Mouse (Mus musculus) cerebellum, postnatal 10 days (tissue): ENCODE data around the gene Slc50a1.

ENCODE experiments used
- DNase-seq, 2 experiments: peaks; one replicate each; pipeline ENCODE4 v3.0.0; 2021; ENCODE audit warnings: mixed read lengths in 2 of 2

Slc50a1 gene

GRCm38 (mm10) chr3:89260211-89260610, 10.2 kb downstream of the Slc50a1 start:
- no peak for DNase-seq

DNA sequence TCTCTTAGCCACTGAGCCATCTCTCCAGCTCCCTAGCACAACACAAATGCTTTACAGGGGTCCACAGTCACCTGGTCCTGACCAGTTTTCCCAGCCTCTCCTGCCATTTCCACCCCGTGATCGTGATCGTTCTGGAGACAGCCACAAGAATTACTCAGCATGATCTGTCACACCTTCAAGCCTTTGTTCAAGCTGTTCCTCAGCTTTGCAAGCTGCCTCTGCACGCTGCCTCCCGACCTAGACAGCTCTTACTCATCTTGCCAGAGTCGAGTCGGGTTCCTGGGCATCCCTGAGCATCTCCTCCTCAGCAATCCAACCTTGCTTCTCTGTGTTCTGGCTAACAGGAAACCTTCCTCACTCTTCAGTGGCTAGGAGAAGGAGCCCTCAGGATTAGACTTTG, 11.3 kb downstream of the Slc50a1 start, which contains the start of gene Dpm3:
Gene Dpm3, plus strand, starts transcription at position 283 of the 400 bp plus-strand sequence.
- DNase-seq = no peak

DNA sequence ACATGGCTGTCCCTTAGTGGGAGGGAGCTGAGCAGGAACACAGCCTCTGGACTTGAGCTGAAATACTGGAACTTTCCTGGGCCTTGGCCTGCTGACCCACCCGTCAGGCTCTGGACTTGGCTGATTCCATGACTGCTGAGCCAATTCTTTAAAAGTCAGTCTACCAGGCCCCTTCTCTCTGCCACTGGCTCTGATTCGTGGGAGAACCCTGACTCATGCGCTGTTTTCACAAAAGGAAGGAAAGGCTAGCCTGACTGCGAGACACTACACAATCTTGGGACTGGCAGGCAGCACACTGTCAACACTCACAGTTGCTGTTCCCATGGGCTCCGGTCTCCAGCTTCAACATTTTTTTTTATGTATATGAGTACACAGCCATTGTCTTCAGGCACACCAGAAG, 14.2 kb downstream of the Slc50a1 start:
- no peak for DNase-seq

DNA sequence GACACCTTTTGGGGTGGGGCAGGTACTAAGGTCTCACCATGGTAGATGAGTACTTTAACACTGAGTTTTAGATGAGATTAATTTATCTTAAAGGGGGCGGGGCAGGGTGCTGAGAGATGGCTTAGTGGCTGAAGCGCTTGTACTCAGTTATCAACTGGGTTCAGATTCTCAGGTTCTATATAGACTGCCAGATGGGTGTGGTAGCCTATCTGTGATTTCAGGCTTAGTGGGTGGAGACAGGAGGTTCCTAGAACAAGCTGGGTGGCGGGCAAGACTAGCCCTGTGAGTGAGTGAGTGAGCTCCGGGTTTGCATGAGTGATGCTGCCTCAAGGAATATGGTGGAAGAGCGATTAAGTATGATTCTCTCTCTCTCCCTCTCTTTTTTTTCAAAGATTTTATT, 15.4 kb downstream of the Slc50a1 start:
- DNase-seq = no peak

GRCm38 (mm10) chr3:89251365-89251895, 18.9 kb downstream of the Slc50a1 start:
- peak in 1 of 2 experiments; percentile 37 for DNase-seq

- DNase-seq = peak; percentile 83 to 88
These were observed 19.8 kb downstream of the Slc50a1 start for GRCm38 (mm10) chr3:89250435-89251040.

- no peak for DNase-seq
These were observed 22.9 kb downstream of the Slc50a1 start for GRCm38 (mm10) chr3:89247466-89247865.

DNA sequence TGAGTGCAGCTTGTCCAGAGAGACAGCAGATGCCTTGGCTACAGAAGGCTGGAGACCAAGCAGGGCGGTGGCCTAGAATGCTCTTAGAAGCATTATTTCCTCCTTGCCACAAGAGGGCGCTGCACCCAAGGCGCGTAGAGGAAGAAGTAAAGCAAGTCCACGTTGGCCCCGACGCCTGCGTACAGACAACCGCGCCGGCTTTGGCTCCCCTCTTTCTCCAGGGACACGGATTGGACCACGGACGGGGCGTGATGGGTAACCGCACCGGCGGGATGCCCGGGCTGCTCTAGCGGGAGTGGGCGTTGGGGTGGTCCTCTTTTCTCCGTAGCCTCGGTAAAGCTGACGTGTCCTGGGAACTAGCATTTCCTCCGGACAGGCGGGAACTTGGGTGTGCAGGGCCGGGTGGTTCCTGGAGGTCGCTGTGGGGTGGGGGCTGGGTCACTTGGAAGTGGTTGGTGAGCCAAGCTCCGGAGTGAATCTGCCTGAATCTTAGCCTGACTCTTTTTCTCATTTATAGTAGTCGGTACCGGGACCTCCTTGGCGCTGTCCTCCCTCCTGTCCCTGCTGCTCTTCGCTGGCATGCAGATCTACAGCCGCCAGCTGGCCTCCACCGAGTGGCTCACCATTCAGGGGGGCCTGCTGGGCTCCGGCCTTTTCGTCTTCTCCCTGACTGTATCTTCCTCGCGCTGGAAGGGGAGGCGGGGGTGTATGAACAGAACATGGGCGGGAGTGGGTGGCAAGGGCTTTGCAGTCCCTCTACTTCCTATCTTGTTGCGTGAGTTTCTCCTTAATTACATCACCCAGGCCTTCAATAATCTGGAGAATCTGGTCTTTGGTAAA, 23.9 kb downstream of the Slc50a1 start, which contains the start of gene Trim46:
Gene Trim46, minus strand, starts transcription at position 49 of the 840 bp plus-strand sequence.
- DNase-seq = peak; percentile 97

DNA sequence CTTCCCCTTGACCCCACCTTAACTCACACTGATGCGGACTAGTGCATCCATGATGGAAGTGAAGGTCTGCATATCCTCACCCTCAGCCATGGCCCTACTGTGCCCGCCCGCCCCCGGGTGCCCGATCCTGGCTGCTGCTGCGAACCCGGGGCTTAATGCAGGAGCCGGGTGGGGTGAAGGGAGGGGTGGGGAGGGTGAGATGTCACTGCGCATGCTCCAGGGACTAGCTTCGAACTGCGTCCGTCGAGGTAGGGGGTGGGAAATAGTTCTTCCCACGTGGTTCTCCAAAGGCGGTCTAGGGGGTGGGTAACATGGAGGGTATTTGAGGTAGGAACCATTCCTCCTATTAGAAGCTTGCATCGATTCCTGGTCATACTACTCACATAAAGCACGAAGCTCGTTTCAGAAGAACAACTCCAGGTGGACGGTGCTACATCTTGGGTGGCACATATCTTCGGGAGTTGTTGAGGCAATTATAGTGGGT, 24.6 kb downstream of the Slc50a1 start, which contains the start of gene Krtcap2:
Gene Krtcap2, plus strand, starts transcription at position 279 of the 484 bp plus-strand sequence.
- peak; percentile 89 to 90 for DNase-seq

DNA sequence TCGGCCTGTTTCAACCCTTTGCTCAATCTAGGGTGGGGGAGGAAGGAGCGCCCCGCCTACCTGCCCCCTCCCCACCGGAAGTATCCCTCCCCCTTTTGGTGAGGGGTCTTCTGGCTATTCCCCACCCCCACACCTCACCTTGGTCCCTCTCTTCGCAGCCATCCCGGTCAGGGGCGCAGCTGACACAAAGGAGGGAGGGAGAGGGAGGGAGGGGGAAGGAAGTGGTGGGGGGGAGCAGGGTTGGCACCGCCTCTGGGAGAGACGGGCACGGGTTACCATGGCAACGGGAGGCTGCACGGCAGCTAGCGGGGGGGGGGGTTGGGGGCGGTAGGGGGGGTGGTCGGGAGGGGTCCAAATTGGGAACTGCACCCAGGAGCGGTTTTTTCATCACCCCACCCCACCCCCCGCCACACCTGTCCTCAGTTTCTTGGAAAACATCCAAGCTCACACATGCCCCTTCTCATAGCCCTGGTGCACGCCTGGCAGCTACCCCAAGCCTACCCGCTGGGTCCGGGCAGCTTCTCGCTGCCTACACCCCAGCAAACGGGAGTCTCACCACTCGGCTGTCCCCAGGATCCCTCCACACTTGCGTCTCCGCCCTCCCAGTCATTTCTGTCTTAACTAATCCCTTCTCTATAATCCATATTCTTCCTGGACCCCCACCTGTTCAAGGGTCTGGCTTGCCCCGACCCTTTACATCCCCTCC, 25.2 kb downstream of the Slc50a1 start:
- peak; percentile 97 for DNase-seq

DNA sequence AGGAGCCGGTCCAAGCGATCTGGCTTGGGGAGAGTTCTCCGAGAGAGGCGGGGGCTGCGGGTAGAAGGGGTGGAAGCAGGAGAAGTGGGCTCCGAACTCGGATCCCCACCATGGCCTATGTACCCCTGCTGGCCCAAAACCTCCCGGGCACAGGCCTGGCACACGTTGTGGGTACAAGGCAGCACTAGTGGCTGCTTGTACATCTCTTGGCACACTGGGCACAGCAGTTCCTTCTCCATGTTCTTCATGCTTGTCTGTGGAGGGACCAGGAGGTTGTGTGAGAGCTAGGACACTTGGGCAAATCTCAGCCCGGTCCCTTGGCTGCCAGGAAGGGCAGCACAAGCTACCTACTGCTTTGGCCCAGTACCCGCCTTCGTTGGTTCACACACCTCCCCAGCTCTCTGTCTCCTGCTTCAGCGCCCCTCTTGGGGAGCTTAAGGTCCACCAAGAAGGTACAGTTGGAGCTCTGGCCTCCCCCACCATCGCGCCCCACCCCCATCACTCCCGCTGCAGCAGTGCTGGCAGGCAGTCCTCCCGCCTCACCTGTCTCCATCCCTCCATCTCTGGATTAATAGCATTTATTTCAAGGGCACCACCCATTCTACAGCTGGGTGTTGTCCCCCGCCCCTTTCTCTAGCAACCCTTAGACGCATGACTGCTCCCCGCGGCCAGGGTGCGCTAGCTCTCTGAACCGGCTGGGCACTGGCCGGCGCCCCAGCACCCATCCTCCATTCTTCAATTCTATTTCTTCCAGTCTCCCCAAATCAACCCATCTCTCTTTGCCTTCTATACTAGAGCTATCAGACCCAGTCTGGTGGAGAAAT, 26.0 kb downstream of the Slc50a1 start:
- DNase-seq = peak; percentile 81 to 84

- peak; percentile 67 to 69 for DNase-seq
These were observed 26.8 kb downstream of the Slc50a1 start for GRCm38 (mm10) chr3:89243609-89244008.

- DNase-seq = peak; percentile 83 to 91
These were observed 28.0 kb downstream of the Slc50a1 start for GRCm38 (mm10) chr3:89242331-89242895.

- DNase-seq = no peak
These were observed 31.9 kb downstream of the Slc50a1 start for GRCm38 (mm10) chr3:89238494-89238893.

GRCm38 (mm10) chr3:89237682-89238081, 32.7 kb downstream of the Slc50a1 start:
- no peak for DNase-seq

- DNase-seq = no peak
These were observed 33.9 kb downstream of the Slc50a1 start for GRCm38 (mm10) chr3:89236516-89236915.

DNA sequence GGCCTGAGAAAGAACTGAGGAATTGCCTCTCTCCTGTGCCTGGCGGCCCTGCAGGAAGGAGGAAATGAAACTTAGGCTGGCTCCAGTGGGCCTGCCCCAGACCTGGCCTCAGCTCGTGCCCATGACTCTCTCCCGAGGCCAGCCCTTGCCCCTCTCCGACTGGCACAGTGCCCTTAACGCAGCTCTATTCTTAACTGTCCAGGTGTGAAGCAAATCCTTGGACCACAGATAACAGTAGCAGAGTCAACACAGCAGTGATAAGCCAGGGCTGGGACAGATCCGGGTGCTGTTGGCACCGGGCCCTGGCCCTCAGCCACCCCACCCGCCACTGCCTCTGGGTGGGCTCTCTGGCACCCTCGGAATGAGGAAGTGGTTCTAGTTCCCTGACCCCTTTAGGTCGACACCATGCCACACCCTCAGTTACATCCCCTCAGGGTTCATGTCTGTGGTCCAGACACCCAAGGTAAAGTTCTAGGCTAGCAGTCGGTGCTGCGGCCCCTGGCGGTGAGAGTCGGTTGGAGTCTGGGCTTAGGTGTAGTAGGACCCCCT, 36.7 kb downstream of the Slc50a1 start:
- DNase-seq = no peak

DNA sequence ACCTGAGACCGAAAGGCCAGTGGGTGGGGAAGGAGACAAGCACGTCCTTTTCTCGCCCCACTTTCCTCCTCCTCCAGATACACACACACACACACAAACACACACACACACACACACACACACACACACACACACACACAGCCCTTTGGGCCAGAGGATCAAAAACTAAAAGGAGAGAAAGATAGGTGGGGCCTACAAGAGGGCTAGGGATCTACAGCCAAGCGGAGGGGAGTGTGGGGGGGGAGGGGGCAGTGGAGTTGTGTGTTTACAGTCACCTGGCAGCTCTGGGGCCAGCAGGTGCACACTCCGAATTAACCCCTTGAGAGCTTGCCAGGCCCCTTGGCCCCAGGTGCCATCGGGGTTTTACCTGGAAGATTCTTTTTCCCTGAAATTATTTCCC, 37.8 kb downstream of the Slc50a1 start:
- no peak for DNase-seq

- peak; percentile 54 to 55 for DNase-seq
These were observed 38.5 kb downstream of the Slc50a1 start for GRCm38 (mm10) chr3:89231772-89232275.

DNA sequence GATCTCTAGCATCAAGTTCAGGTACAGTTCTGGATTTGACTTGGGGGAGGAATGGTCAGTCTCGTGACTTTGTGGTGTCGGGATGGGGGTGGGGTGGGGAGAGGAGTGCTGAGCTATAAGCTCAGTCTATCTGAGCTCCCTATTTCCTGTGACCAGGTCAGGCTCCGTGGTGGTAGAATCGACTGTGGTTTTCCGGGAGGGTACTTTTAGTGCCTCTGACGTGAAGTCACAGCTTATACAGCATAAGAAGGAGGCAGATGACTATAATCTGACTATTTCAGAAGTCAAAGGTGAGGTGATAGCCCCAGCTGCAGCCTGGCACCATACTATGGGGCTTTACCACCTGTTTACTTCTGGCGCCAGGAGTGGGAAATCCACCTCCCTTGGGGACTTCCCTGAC, 39.0 kb downstream of the Slc50a1 start:
- no peak for DNase-seq

GRCm38 (mm10) chr3:89230561-89230960, 39.8 kb downstream of the Slc50a1 start:
- DNase-seq = no peak
